In genomic region chr10:4338863-4339461, GRCm38 (mm10) we compare ENCODE assay signal across 9 mouse cellular contexts. TPM values are rescaled to one million over a fixed set of nuclear protein-coding genes. Genes with fewer than 3 reads are reported as not detected.
A peak's percentile ranks its signal among the peaks of the same experiment; 100 is the strongest.
DNase-seq lines count a peak whose midpoint lies in the region; ATAC-seq and TF ChIP-seq lines count a peak whose summit lies in the region.
"Had no signal": no experiment of that assay in that cellular context is flagged by ENCODE, and none has a peak within 500 bp of the region (broad histone marks: within the 10 kb centered on the region; RNA-seq: fewer than 3 reads in every experiment).

No protein-coding gene starts in this region.

- no peaks in the 10 kb centered on the region for H3K27me3 ChIP-seq in midbrain, postnatal 0 days (ENCODE audit: insufficient read depth, low read length)
- H3K27me3 ChIP-seq in midbrain, embryonic 15.5 days (replicated peaks) = no peaks in the 10 kb centered on the region
- no peaks in the 10 kb centered on the region; the same call in 1 of the 2 replicates for H3K27me3 ChIP-seq in forebrain, embryonic 16.5 days (replicated peaks; ENCODE audit: control insufficient read depth, insufficient read depth, low read length)

- ATAC-seq in midbrain, postnatal 0 days (ENCODE audit: low FRiP score) = no peak
- no peak for ATAC-seq in midbrain, embryonic 15.5 days (replicated peaks)
- no peak for ATAC-seq in activated CD4-positive, CD25-positive, alpha-beta regulatory T cell, adult 4 months
- no peak for ATAC-seq in forebrain, embryonic 16.5 days

- H3K4me1 ChIP-seq in midbrain, postnatal 0 days (ENCODE audit: insufficient read depth, low read length) = peaks cover 2% of the 10 kb centered on the region; the same call in 1 of the 2 replicates
- peaks cover 9% of the 10 kb centered on the region for H3K4me1 ChIP-seq in midbrain, embryonic 15.5 days
- H3K4me1 ChIP-seq in forebrain, embryonic 16.5 days (replicated peaks; ENCODE audit: control insufficient read depth, insufficient read depth, low read length) = peaks cover 8% of the 10 kb centered on the region

- H3K4me2 ChIP-seq in midbrain, postnatal 0 days (ENCODE audit: low read depth, low read length, poor library complexity, severe bottlenecking) = no peak overlapping the region
- no peak overlapping the region for H3K4me2 ChIP-seq in midbrain, embryonic 15.5 days
- no peak overlapping the region for H3K4me2 ChIP-seq in forebrain, embryonic 16.5 days (ENCODE audit: low read length)

- H3K4me3 ChIP-seq in midbrain, postnatal 0 days (ENCODE audit: low read depth, low read length) = no peak overlapping the region
- no peak overlapping the region for H3K4me3 ChIP-seq in midbrain, embryonic 15.5 days
- H3K4me3 ChIP-seq in forebrain, embryonic 16.5 days (replicated peaks; ENCODE audit: low read length) = no peak overlapping the region
- H3K4me3 ChIP-seq: layer of hippocampus, adult 2 months had no signal

- no peaks in the 10 kb centered on the region for H3K9me3 ChIP-seq in midbrain, postnatal 0 days (ENCODE audit: low read length)
- H3K9me3 ChIP-seq in midbrain, embryonic 15.5 days = no peaks in the 10 kb centered on the region
- no peaks in the 10 kb centered on the region for H3K9me3 ChIP-seq in forebrain, embryonic 16.5 days (ENCODE audit: control insufficient read depth, low read length)

- peak; percentile 53 for DNase-seq in midbrain, postnatal 0 days (ENCODE audit: low spot score)
- DNase-seq in heart, adult 8-10 months (ENCODE audit: low spot score) = peak; percentile 68
- DNase-seq in kidney, adult 18-20 months = peak; percentile 17
- DNase-seq in lung, postnatal 4 days = peak; percentile 63 to 66
- DNase-seq in yolk sac, embryonic 10.5 days (ENCODE audit: low spot score) = no peak

- no peaks in the 10 kb centered on the region for H3K36me3 ChIP-seq in midbrain, postnatal 0 days (ENCODE audit: insufficient read depth, low read length)
- no peaks in the 10 kb centered on the region for H3K36me3 ChIP-seq in midbrain, embryonic 15.5 days (replicated peaks)
- H3K36me3 ChIP-seq in forebrain, embryonic 16.5 days (ENCODE audit: control insufficient read depth, insufficient read depth) = no peaks in the 10 kb centered on the region

- no peak overlapping the region for H3K27ac ChIP-seq in midbrain, postnatal 0 days (ENCODE audit: low read depth, low read length)
- no peak overlapping the region for H3K27ac ChIP-seq in midbrain, embryonic 15.5 days
- no peak overlapping the region for H3K27ac ChIP-seq in forebrain, embryonic 16.5 days (ENCODE audit: low read length)
- H3K27ac ChIP-seq: layer of hippocampus, adult 2 months had no signal

- TF ChIP-seq CTCF in midbrain, postnatal 0 days (IDR thresholded peaks at IDR 0.05) = no peak

- no peak overlapping the region for H3K9ac ChIP-seq in midbrain, postnatal 0 days (replicated peaks; ENCODE audit: low read length, poor library complexity, severe bottlenecking)
- H3K9ac ChIP-seq in midbrain, embryonic 15.5 days = no peak overlapping the region
- no peak overlapping the region for H3K9ac ChIP-seq in forebrain, embryonic 16.5 days (replicated peaks; ENCODE audit: low read depth, low read length)

- WGBS in midbrain, postnatal 0 days = 49% methylated on average over 15 of the region's 15 CpGs
- WGBS in midbrain, embryonic 15.5 days = 53% methylated on average over 15 of the region's 15 CpGs
- WGBS in forebrain, embryonic 16.5 days = 50% methylated on average over 15 of the region's 15 CpGs

RNA-seq across cellular contexts. Expression of gene Zbtb2, which starts 48.9 kb away (rescaled TPM):
- 17.7 and 18.5 TPM in 2 replicates for total RNA-seq in midbrain, postnatal 0 days (2014; rRNA removed)
- polyA plus RNA-seq in midbrain, postnatal 0 days (2015; fragmentation: Nextera tagmentation; extraction: Ambion mirVana) = 12.0 and 14.8 TPM in 2 replicates
- 16.5 and 16.6 TPM in 2 replicates for polyA plus RNA-seq in midbrain, embryonic 15.5 days (2015; fragmentation: Nextera tagmentation; extraction: Ambion mirVana)
- total RNA-seq in heart, adult 8-10 months (2022) = 1 to 10 TPM; 5.4 to 6.9 (median 5.7) TPM
- polyA plus RNA-seq in activated CD4-positive, CD25-positive, alpha-beta regulatory T cell, adult 4 months (2017; shearing (Covaris generic)) = 10 to 100 TPM in 1 of 2 experiments, 1 to 10 TPM in 1; 9.9 to 11.3 TPM
- 17.9 and 19.3 TPM in 2 replicates for polyA plus RNA-seq in forebrain, embryonic 16.5 days (2015; fragmentation: Nextera tagmentation; extraction: Ambion mirVana)
